Mouse (Mus musculus): ENCODE data around the gene Prdm16.

DNA sequence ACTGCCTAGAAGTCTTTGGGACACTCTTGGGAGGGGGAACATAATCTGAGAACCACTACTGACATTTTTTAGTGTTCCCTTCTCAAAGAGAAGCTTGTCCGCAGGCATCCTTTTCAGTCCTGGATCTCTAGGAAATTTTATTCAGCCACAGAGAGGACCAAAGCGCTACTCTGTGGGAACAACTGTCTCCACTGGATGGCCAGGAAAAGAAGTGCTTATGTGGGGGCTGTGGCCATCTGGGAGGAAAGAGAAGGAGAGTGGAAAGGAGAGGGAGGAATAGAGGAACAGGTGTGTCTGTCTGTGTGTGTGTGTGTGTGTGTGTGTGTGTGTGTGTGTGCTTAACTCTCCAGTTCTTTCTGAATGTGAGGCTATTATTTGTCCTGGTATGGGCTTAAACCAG is 271.9 kb downstream of the Prdm16 start:
- TF ChIP-seq CTCF (IDR thresholded peaks at IDR 0.05; ENCODE audit: low read depth) (no peak), EP300 (IDR thresholded peaks at IDR 0.05; ENCODE audit: low read depth) (no peak)

All from liver, postnatal 0 days (tissue).